8 mouse cellular contexts compared by ENCODE assay signal in genomic region chr5:32138446-32139195, GRCm38 (mm10). TPM values are rescaled to one million over a fixed set of nuclear protein-coding genes. Genes with fewer than 3 reads are reported as not detected.
DNase-seq lines count a peak whose midpoint lies in the region; ATAC-seq and TF ChIP-seq lines count a peak whose summit lies in the region.

No protein-coding gene starts in this region.

- H3K36me3 ChIP-seq in liver, embryonic 15.5 days (replicated peaks), result no peaks in the 10 kb centered on the region
- no peaks in the 10 kb centered on the region; the same call in 1 of the 2 replicates for H3K36me3 ChIP-seq in stomach, embryonic 15.5 days

- no peaks in the 10 kb centered on the region for H3K9me3 ChIP-seq in liver, embryonic 15.5 days (replicated peaks)
- H3K9me3 ChIP-seq in stomach, embryonic 15.5 days, result no peaks in the 10 kb centered on the region

- no peak for ATAC-seq in CD4-positive, CD25-positive, alpha-beta regulatory T cell, adult 4 months
- ATAC-seq in liver, embryonic 15.5 days (ENCODE audit: insufficient read depth), result no peak
- ATAC-seq in stomach, embryonic 15.5 days (ENCODE audit: insufficient read depth, low FRiP score, low read depth), result no peak

- TF ChIP-seq POLR2A in cortical plate, adult 2 months (IDR thresholded peaks at IDR 0.05; ENCODE audit: extremely low read depth, insufficient read depth, low read length), result no peak

- peak overlapping the region; percentile 33 for H3K4me3 ChIP-seq in cortical plate, adult 2 months (ENCODE audit: insufficient read depth, low read length)
- peak overlapping the region; percentile 60 for H3K4me3 ChIP-seq in liver, embryonic 15.5 days (replicated peaks)
- peak overlapping the region; percentile 82 for H3K4me3 ChIP-seq in stomach, embryonic 15.5 days (replicated peaks)

- no peak overlapping the region for H3K9ac ChIP-seq in liver, embryonic 15.5 days
- peak overlapping the region; percentile 97 for H3K9ac ChIP-seq in stomach, embryonic 15.5 days

- H3K27me3 ChIP-seq in liver, embryonic 15.5 days, result peaks cover 55% of the 10 kb centered on the region
- H3K27me3 ChIP-seq in stomach, embryonic 15.5 days (replicated peaks), result no peaks in the 10 kb centered on the region

- TF ChIP-seq CTCF in cortical plate, adult 2 months (IDR thresholded peaks at IDR 0.05; ENCODE audit: extremely low read depth, insufficient read depth, low read length), result no peak

- WGBS in liver, embryonic 15.5 days (ENCODE audit: insufficient replicate concordance), result 45% methylated on average over 10 of the region's 10 CpGs
- WGBS in stomach, embryonic 15.5 days, result 19% methylated on average over 10 of the region's 10 CpGs

- DNase-seq in CD4-positive, CD25-positive, alpha-beta regulatory T cell, adult 2 months (ENCODE audit: low read depth, low spot score), result peak; percentile 20
- peak; percentile 31 for DNase-seq in heart, postnatal 25 days (ENCODE audit: low spot score)
- DNase-seq in ovary, postnatal 14 days (ENCODE audit: low spot score), result no peak
- no peak for DNase-seq in frontal cortex, postnatal 14 days (ENCODE audit: low spot score in 2 of 2)

- peak overlapping the region; percentile 75 for H3K4me2 ChIP-seq in liver, embryonic 15.5 days
- H3K4me2 ChIP-seq in stomach, embryonic 15.5 days, result peak overlapping the region; percentile 69

- intact Hi-C loops in heart, postnatal 25 days (cut with DNase I), result loop anchor here (5.0 kb wide), 3 partner anchors 211 to 526 kb away; no protein-coding TSS in a partner anchor

- H3K4me1 ChIP-seq in cortical plate, adult 2 months (ENCODE audit: control insufficient read depth, insufficient read depth, low read length), result peaks cover 5% of the 10 kb centered on the region; the same call in 1 of the 2 replicates
- H3K4me1 ChIP-seq in liver, embryonic 15.5 days (replicated peaks), result peaks cover 14% of the 10 kb centered on the region
- peaks cover 41% of the 10 kb centered on the region for H3K4me1 ChIP-seq in stomach, embryonic 15.5 days

- no peak overlapping the region for H3K27ac ChIP-seq in cortical plate, adult 2 months (ENCODE audit: insufficient read depth, low read length)
- H3K27ac ChIP-seq in liver, embryonic 15.5 days (replicated peaks), result peak overlapping the region; percentile 45
- peak overlapping the region; percentile 100 for H3K27ac ChIP-seq in stomach, embryonic 15.5 days

RNA-seq across cellular contexts. Expression of gene Fosl2, which starts 3.0 kb away (rescaled TPM):
- polyA plus RNA-seq in CD4-positive, CD25-positive, alpha-beta regulatory T cell, adult 4 months (2017; shearing (Covaris generic)), result 1 to 10 TPM; 1.5 to 1.9 TPM
- 11.6 and 13.1 TPM in 2 replicates for polyA plus RNA-seq in cortical plate, adult 2 months (2012; rRNA removed)
- 10 to 100 TPM; 19.8 to 24.4 TPM for total RNA-seq in heart, postnatal 25 days (2021)
- 0.58 and 0.62 TPM in 2 replicates for polyA plus RNA-seq in liver, embryonic 15.5 days (2015; fragmentation: Nextera tagmentation; extraction: Ambion mirVana)
- polyA plus RNA-seq in stomach, embryonic 15.5 days (2015; fragmentation: Nextera tagmentation; extraction: Ambion mirVana), result 11.4 and 11.5 TPM in 2 replicates

Comparison
In these comparisons a context has a peak if more than half of its experiments do, and no peak if none do; other contexts are left out.
1. DNase-seq: peak in CD4-positive, CD25-positive, alpha-beta regulatory T cell, adult 2 months (single experiment) and heart, postnatal 25 days (single experiment); none in ovary, postnatal 14 days (single experiment) and frontal cortex, postnatal 14 days (0 of 2).
2. Peak in every context shown above with its lines, with median percentiles within 50 percentile points of each other: H3K4me3 ChIP-seq.